Mouse (Mus musculus): Measurements from ENCODE around the gene Fbln7.

DNA sequence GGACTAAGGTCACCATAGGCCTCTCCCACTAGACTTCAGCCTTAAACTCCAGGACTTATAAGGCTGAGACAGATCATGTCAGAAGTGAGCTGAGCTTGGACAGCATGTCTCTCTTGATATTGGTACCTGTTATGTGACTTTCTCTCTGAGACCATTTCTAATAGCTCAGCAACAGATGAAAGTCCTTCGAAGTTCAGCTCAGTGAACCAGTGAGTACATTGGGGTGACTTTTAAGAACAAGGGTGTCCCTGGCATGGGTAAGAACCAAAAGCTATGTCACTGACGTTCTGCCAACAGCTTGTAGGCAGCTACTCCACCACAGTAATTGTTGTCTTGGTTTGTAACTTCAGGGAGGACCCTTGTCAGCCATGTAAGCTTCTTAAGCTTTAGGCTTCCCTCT lies 42.1 kb upstream of the Fbln7 start:
- no peak for TF ChIP-seq CTCF (IDR thresholded peaks at IDR 0.05; ENCODE audit: control insufficient read depth, insufficient read depth, low read length)
- TF ChIP-seq POLR2A (IDR thresholded peaks at IDR 0.05; ENCODE audit: borderline replicate concordance, control insufficient read depth, low read depth, low read length), result no peak

Measured in bone marrow, adult 2 months (tissue).